27 mouse cellular contexts compared by ENCODE assay signal in the genomic region with DNA sequence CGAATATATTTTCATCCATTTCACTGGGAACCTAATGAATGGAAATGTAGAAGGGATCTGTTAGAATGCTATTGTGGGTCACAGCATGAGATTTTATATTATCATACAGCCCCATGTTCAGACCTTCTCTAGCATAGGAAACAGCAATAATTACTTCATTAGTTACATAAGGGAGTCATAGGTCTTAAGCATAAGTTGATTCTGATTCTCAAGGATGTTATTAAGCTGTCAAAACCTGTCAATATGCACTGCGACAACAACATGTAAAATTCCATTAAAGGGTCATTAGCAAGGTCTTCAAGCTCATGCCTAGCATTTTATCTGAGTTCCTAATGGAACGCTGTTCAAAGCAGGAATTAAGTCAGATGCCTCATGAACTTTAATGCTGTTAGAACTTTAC.
"Had no signal": no experiment of that assay in that cellular context is flagged by ENCODE, and none has a peak within 500 bp of the region (broad histone marks: within the 10 kb centered on the region; RNA-seq: fewer than 3 reads in every experiment).

No protein-coding gene starts in this region.

- ATAC-seq: hindbrain, embryonic 16.5 days; inflammation-experienced regulatory T-cells, adult 6 months; intestine, embryonic 15.5 days; intestine, postnatal 0 days; liver, embryonic 12.5 days had no signal

- H3K9ac ChIP-seq: heart, embryonic 12.5 days; hindbrain, embryonic 12.5 days; hindbrain, embryonic 14.5 days; intestine, embryonic 15.5 days; limb, embryonic 13.5 days; limb, embryonic 15.5 days; liver, embryonic 12.5 days; liver, embryonic 14.5 days had no signal

- DNase-seq: gastrocnemius, adult 2 months; gastrocnemius, postnatal 10 days; gastrocnemius, postnatal 25 days; heart, adult 18-20 months; heart, postnatal 10 days; heart, postnatal 4 days; kidney, adult 18-20 months; kidney, adult 8-10 months; kidney, postnatal 10 days; kidney, postnatal 25 days; kidney, postnatal 4 days; left cerebral cortex, postnatal 4 days had no signal

- H3K27ac ChIP-seq: gastrocnemius, adult 2 months; heart, embryonic 10.5 days; hindbrain, embryonic 10.5 days; hindbrain, embryonic 12.5 days; hindbrain, embryonic 14.5 days; intestine, embryonic 15.5 days; layer of hippocampus, adult 2 months; left cerebral cortex, adult 2 months; limb, embryonic 13.5 days; limb, embryonic 15.5 days; liver, embryonic 12.5 days; liver, embryonic 14.5 days had no signal

- H3K36me3 ChIP-seq: heart, embryonic 10.5 days; heart, embryonic 12.5 days; hindbrain, embryonic 10.5 days; hindbrain, embryonic 12.5 days; intestine, embryonic 15.5 days; limb, embryonic 13.5 days; limb, embryonic 15.5 days; liver, embryonic 12.5 days had no signal

- H3K9me3 ChIP-seq: heart, embryonic 10.5 days; heart, embryonic 12.5 days; hindbrain, embryonic 10.5 days; hindbrain, embryonic 12.5 days; intestine, embryonic 15.5 days; limb, embryonic 13.5 days; limb, embryonic 15.5 days; liver, embryonic 12.5 days had no signal

- H3K27me3 ChIP-seq: heart, embryonic 12.5 days; hindbrain, embryonic 12.5 days; intestine, embryonic 15.5 days; limb, embryonic 13.5 days; limb, embryonic 15.5 days; liver, embryonic 12.5 days had no signal

- H3K4me1 ChIP-seq: heart, embryonic 10.5 days; heart, embryonic 12.5 days; hindbrain, embryonic 10.5 days; hindbrain, embryonic 12.5 days; intestine, embryonic 15.5 days; limb, embryonic 13.5 days; limb, embryonic 15.5 days; liver, embryonic 12.5 days had no signal

- H3K4me2 ChIP-seq: heart, embryonic 12.5 days; hindbrain, embryonic 12.5 days; hindbrain, embryonic 14.5 days; intestine, embryonic 15.5 days; limb, embryonic 13.5 days; limb, embryonic 15.5 days; liver, embryonic 12.5 days had no signal

- H3K4me3 ChIP-seq: gastrocnemius, adult 2 months; heart, embryonic 10.5 days; heart, embryonic 12.5 days; hindbrain, embryonic 10.5 days; hindbrain, embryonic 12.5 days; intestine, embryonic 15.5 days; layer of hippocampus, adult 2 months; left cerebral cortex, adult 2 months; limb, embryonic 13.5 days; limb, embryonic 15.5 days; liver, embryonic 12.5 days had no signal
